Mouse (Mus musculus): ENCODE data around the gene Pgpep1.

DNA sequence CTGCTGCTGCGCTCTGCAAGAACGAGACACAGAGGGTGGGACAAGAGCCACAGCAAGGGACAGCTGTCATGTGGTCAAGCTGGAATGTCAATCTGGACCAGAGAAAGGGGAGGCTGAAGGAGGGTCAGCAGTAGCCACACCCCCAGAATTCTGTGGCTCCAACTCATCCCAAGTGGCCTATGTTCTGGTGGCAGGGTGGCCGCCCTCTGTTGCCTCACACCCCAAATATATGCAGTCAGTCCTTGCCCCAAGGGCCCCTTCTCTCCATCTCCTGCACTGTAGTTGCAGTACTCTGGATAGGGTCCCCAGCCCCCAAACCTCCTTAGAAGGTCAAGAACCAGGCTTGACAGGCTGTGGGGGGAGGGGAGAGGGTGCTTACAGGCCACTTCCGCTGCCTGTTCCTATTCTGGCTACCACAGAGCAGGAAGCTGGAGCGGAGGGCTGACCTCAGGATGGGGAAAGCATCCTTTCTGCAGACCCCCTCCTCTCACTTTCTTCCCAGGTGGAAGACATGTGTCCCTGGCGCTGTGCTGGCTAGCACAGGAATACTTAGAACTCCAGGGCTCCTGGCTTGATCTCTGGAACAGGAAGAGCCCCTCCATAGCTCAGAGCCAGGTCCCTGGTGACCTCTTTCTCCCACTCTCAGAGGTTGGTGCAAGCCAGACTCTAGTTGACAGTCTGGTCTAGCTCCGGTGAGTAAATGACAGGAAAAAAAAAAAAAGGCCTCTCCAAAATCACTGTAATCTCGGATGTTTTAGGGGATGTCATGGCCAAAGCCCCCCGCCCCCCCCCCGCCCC is 59.5 kb downstream of the Pgpep1 start:
- TF ChIP-seq REST (IDR thresholded peaks at IDR 0.05; ENCODE audit: insufficient read depth, insufficient read length), result no peak
- no peak for TF ChIP-seq MAX (IDR thresholded peaks at IDR 0.05; ENCODE audit: low read depth)
- no peak for TF ChIP-seq POLR2A (IDR thresholded peaks at IDR 0.05; ENCODE audit: insufficient read length, low read depth)
- TF ChIP-seq USF1 (IDR thresholded peaks at IDR 0.05; ENCODE audit: low read depth), result no peak
- TF ChIP-seq POLR2AphosphoS2 (IDR thresholded peaks at IDR 0.05; ENCODE audit: insufficient read length, low read depth), result no peak
- no peak for TF ChIP-seq CEBPB (IDR thresholded peaks at IDR 0.05; ENCODE audit: insufficient read depth, poor library complexity, severe bottlenecking)
- TF ChIP-seq E2F4 (IDR thresholded peaks at IDR 0.05; ENCODE audit: insufficient read depth), result no peak
- peak in 2 of 3 experiments; percentile 57 to 85 for TF ChIP-seq MYOD1 (IDR thresholded peaks at IDR 0.05; ENCODE audit: control insufficient read depth in 1 of 3, insufficient read length in 2 of 3, low read depth in 2 of 3)
- TF ChIP-seq MYOG (IDR thresholded peaks at IDR 0.05; ENCODE audit: control insufficient read depth in 1 of 3, insufficient read depth in 1 of 3, insufficient read length in 2 of 3, low read depth in 2 of 3), result peak; percentile 76 to 95 (median 77)
- no peak for TF ChIP-seq TCF12 (IDR thresholded peaks at IDR 0.05; ENCODE audit: insufficient read depth, poor library complexity, severe bottlenecking)
- TF ChIP-seq SRF (IDR thresholded peaks at IDR 0.05; ENCODE audit: control insufficient read depth, insufficient read length, low read depth), result no peak
- no peak for TF ChIP-seq TCF3 (IDR thresholded peaks at IDR 0.05; ENCODE audit: insufficient read length, low read depth)

Measured in myocyte (in vitro differentiated cells).